Mouse (Mus musculus) midbrain, embryonic 15.5 days (tissue): ENCODE measurements around the gene Pdk2. TPM values are rescaled to one million over a fixed set of nuclear protein-coding genes. Genes with fewer than 3 reads are reported as not detected.

Experiments
- ATAC-seq: fragments of 200-750 bp; cut with Nextera tagmentation; replicated peaks from 2 replicates; pipeline ENCODE4 v1.8.0; 2017; ENCODE audit warnings: moderate TSS enrichment
- H3K27ac ChIP-seq: fragments of 300-500 bp; sonication (generic); 2 replicates; pipeline ENCODE4 v1.5.1; 2015; ENCODE audit warnings: mild to moderate bottlenecking, inconsistent platforms
- H3K27me3 ChIP-seq: fragments of 300-500 bp; sonication (generic); replicated peaks from 2 replicates; pipeline ENCODE4 v1.6.1; 2015; ENCODE audit warnings: inconsistent platforms
- H3K36me3 ChIP-seq: fragments of 300-500 bp; sonication (generic); replicated peaks from 2 replicates; pipeline ENCODE4 v1.6.1; 2015; ENCODE audit warnings: inconsistent platforms
- H3K4me1 ChIP-seq: fragments of 300-500 bp; sonication (generic); 2 replicates; pipeline ENCODE4 v1.6.1; 2015; ENCODE audit warnings: inconsistent platforms
- H3K4me2 ChIP-seq: fragments of 300-500 bp; sonication (generic); 2 replicates; pipeline ENCODE4 v1.6.1; 2015; ENCODE audit warnings: inconsistent platforms, mild to moderate bottlenecking, moderate library complexity
- H3K4me3 ChIP-seq: fragments of 300-500 bp; sonication (generic); 2 replicates; pipeline ENCODE4 v1.5.1; 2015; ENCODE audit warnings: mild to moderate bottlenecking, inconsistent platforms
- H3K9ac ChIP-seq: fragments of 300-500 bp; sonication (generic); 2 replicates; pipeline ENCODE4 v1.6.1; 2015; ENCODE audit warnings: mild to moderate bottlenecking, inconsistent platforms
- H3K9me3 ChIP-seq: fragments of 300-500 bp; sonication (generic); 2 replicates; pipeline ENCODE4 v1.6.1; 2016; ENCODE audit warnings: inconsistent platforms
- WGBS: fragments of 180-500 bp; shearing (Covaris S2); methylation state at CpG from one replicate; pipeline ENCODE4 v1.1.7; 2015; ENCODE audit warnings: mixed read lengths; 5-methylcytosine and 5-hydroxymethylcytosine counted together
- polyA plus RNA-seq: library from polyadenylated mRNA; unstranded; fragments of >200 nt; fragmentation: Nextera tagmentation; extraction: Ambion mirVana; gene quantifications from 2 replicates; pipeline ENCODE4 v1.2.1, GENCODE M21; 2015

The Pdk2 gene
- polyA plus RNA-seq, 1 experiment from 2014 or later, result 28.2 TPM

- peaks cover 5% of the 10 kb centered on the region; the same call in 1 of the 2 replicates for H3K4me1 ChIP-seq
- H3K4me2 ChIP-seq, result peak overlapping the region; percentile 28
- H3K27me3 ChIP-seq, result peaks cover 8% of the 10 kb centered on the region; the same call in 1 of the 2 replicates
- ATAC-seq, result peak; percentile 42; the same call in 1 of the 2 replicates
- no peaks in the 10 kb centered on the region; the same call in 1 of the 2 replicates for H3K36me3 ChIP-seq
- no peak overlapping the region for H3K9ac ChIP-seq
- no peaks in the 10 kb centered on the region for H3K9me3 ChIP-seq
- whole genome bisulfite sequencing, result 22% methylated on average over 19 of the region's 19 CpGs
- H3K4me3 ChIP-seq, result no peak overlapping the region; the same call in 1 of the 2 replicates
- H3K27ac ChIP-seq, result no peak overlapping the region
These were observed 15.8 kb upstream of the Pdk2 start for GRCm38 (mm10) chr11:95056768-95057501.

GRCm38 (mm10) chr11:95053062-95053461 lies 11.9 kb upstream of the Pdk2 start:
- Histone ChIP-seq H3K9me3 (no peaks in the 10 kb centered on the region), H3K4me2 (no peak overlapping the region), H3K9ac (no peak overlapping the region), H3K27ac (no peak overlapping the region), H3K4me3 (no peak overlapping the region), H3K4me1 (peaks cover 5% of the 10 kb centered on the region; the same call in 1 of the 2 replicates), H3K27me3 (peaks cover 6% of the 10 kb centered on the region; the same call in 1 of the 2 replicates), H3K36me3 (no peaks in the 10 kb centered on the region; the same call in 1 of the 2 replicates)
- no peak for ATAC-seq
- 76% methylated on average over 9 of the region's 9 CpGs for WGBS

GRCm38 (mm10) chr11:95046980-95047680 lies 6.0 kb upstream of the Pdk2 start:
- 64% methylated on average over 9 of the region's 9 CpGs for WGBS
- no peak overlapping the region for H3K9ac ChIP-seq
- H3K4me2 ChIP-seq, result no peak overlapping the region
- no peaks in the 10 kb centered on the region for H3K27me3 ChIP-seq
- no peaks in the 10 kb centered on the region for H3K9me3 ChIP-seq
- no peaks in the 10 kb centered on the region for H3K36me3 ChIP-seq
- no peak overlapping the region for H3K27ac ChIP-seq
- H3K4me3 ChIP-seq, result no peak overlapping the region
- H3K4me1 ChIP-seq, result peaks cover 3% of the 10 kb centered on the region
- ATAC-seq, result no peak; the same call in 1 of the 2 replicates

GRCm38 (mm10) chr11:95044185-95044870 lies 3.2 kb upstream of the Pdk2 start:
- ATAC-seq, result no peak
- H3K4me2 ChIP-seq, result no peak overlapping the region
- H3K27ac ChIP-seq, result no peak overlapping the region
- no peak overlapping the region for H3K4me3 ChIP-seq
- no peak overlapping the region for H3K9ac ChIP-seq
- H3K9me3 ChIP-seq, result no peaks in the 10 kb centered on the region
- H3K36me3 ChIP-seq, result no peaks in the 10 kb centered on the region
- 55% methylated on average over 12 of the region's 13 CpGs for WGBS
- no peaks in the 10 kb centered on the region for H3K27me3 ChIP-seq
- peaks cover 24% of the 10 kb centered on the region for H3K4me1 ChIP-seq

- WGBS, result 60% methylated on average over 7 of the region's 7 CpGs
- Histone ChIP-seq H3K27me3 (no peaks in the 10 kb centered on the region), H3K27ac (no peak overlapping the region), H3K4me2 (no peak overlapping the region), H3K4me3 (no peak overlapping the region), H3K9me3 (no peaks in the 10 kb centered on the region), H3K9ac (no peak overlapping the region), H3K36me3 (no peaks in the 10 kb centered on the region), H3K4me1 (peaks cover 24% of the 10 kb centered on the region)
- ATAC-seq, result no peak
These were observed 2.5 kb upstream of the Pdk2 start for GRCm38 (mm10) chr11:95043608-95044007.

GRCm38 (mm10) chr11:95043060-95043459 lies 1.9 kb upstream of the Pdk2 start:
- no peaks in the 10 kb centered on the region for H3K36me3 ChIP-seq
- no peak for ATAC-seq

GRCm38 (mm10) chr11:95042096-95042495 lies 942 bp upstream of the Pdk2 start:
- peak overlapping the region; percentile 40 for H3K27ac ChIP-seq
- peak overlapping the region; percentile 28; the same call in 1 of the 2 replicates for H3K9ac ChIP-seq
- ATAC-seq, result no peak
- no peaks in the 10 kb centered on the region for H3K9me3 ChIP-seq
- peaks cover 24% of the 10 kb centered on the region for H3K4me1 ChIP-seq
- H3K27me3 ChIP-seq, result no peaks in the 10 kb centered on the region
- H3K4me3 ChIP-seq, result peak overlapping the region; percentile 93
- no peaks in the 10 kb centered on the region for H3K36me3 ChIP-seq
- peak overlapping the region; percentile 70 for H3K4me2 ChIP-seq
- WGBS, result 2% methylated on average over 11 of the region's 11 CpGs

More at GRCm38 (mm10) chr11:95043060-95043459, 1.9 kb upstream of the Pdk2 start:
- Histone ChIP-seq H3K9me3 (no peaks in the 10 kb centered on the region), H3K4me1 (peaks cover 24% of the 10 kb centered on the region), H3K4me2 (no peak overlapping the region), H3K9ac (no peak overlapping the region), H3K4me3 (no peak overlapping the region), H3K27me3 (no peaks in the 10 kb centered on the region), H3K27ac (no peak overlapping the region)
- WGBS, result 93% methylated on average over 4 of the region's 4 CpGs

- Histone ChIP-seq H3K9ac (peak overlapping the region; percentile 64), H3K4me3 (peak overlapping the region; percentile 93), H3K36me3 (no peaks in the 10 kb centered on the region), H3K27me3 (no peaks in the 10 kb centered on the region), H3K4me2 (peak overlapping the region; percentile 70), H3K27ac (peak overlapping the region; percentile 70), H3K4me1 (peaks cover 24% of the 10 kb centered on the region), H3K9me3 (no peaks in the 10 kb centered on the region)
- 1% methylated on average over 20 of the region's 20 CpGs for WGBS
- peak; percentile 43 for ATAC-seq
These were observed 539 bp downstream of the Pdk2 start for GRCm38 (mm10) chr11:95040491-95041138.

- 87% methylated on average over 4 of the region's 4 CpGs for WGBS
- H3K4me3 ChIP-seq, result peak overlapping the region; percentile 93; the same call in 1 of the 2 replicates
- no peak overlapping the region for H3K9ac ChIP-seq
- no peaks in the 10 kb centered on the region for H3K27me3 ChIP-seq
- no peaks in the 10 kb centered on the region for H3K9me3 ChIP-seq
- H3K4me2 ChIP-seq, result peak overlapping the region; percentile 70; the same call in 1 of the 2 replicates
- peaks cover 24% of the 10 kb centered on the region for H3K4me1 ChIP-seq
- ATAC-seq, result no peak
- H3K36me3 ChIP-seq, result no peaks in the 10 kb centered on the region
- H3K27ac ChIP-seq, result no peak overlapping the region
These were observed 1.4 kb downstream of the Pdk2 start for GRCm38 (mm10) chr11:95039766-95040165.

- no peak for ATAC-seq
- WGBS, result 81% methylated on average over 13 of the region's 13 CpGs
- Histone ChIP-seq H3K9ac (no peak overlapping the region), H3K4me3 (no peak overlapping the region), H3K4me2 (no peak overlapping the region), H3K27me3 (no peaks in the 10 kb centered on the region), H3K36me3 (no peaks in the 10 kb centered on the region), H3K27ac (no peak overlapping the region), H3K4me1 (peaks cover 24% of the 10 kb centered on the region), H3K9me3 (no peaks in the 10 kb centered on the region)
These were observed 2.1 kb downstream of the Pdk2 start for GRCm38 (mm10) chr11:95038818-95039655.

- no peak overlapping the region for H3K4me2 ChIP-seq
- H3K9me3 ChIP-seq, result no peaks in the 10 kb centered on the region
- H3K36me3 ChIP-seq, result no peaks in the 10 kb centered on the region
- H3K4me3 ChIP-seq, result no peak overlapping the region
- no peaks in the 10 kb centered on the region for H3K27me3 ChIP-seq
- peaks cover 24% of the 10 kb centered on the region for H3K4me1 ChIP-seq
- H3K9ac ChIP-seq, result no peak overlapping the region
- WGBS, result 63% methylated on average over 14 of the region's 14 CpGs
- ATAC-seq, result no peak
- no peak overlapping the region for H3K27ac ChIP-seq
These were observed 2.9 kb downstream of the Pdk2 start for GRCm38 (mm10) chr11:95038156-95038817.
